Mouse (Mus musculus): ENCODE data around the gene Naa16. TPM values are rescaled to one million over a fixed set of nuclear protein-coding genes. Genes with fewer than 3 reads are reported as not detected.

The Naa16 gene
- total RNA-seq, 2 experiments from 2014 or later: 15.5 to 21.0 TPM

DNA sequence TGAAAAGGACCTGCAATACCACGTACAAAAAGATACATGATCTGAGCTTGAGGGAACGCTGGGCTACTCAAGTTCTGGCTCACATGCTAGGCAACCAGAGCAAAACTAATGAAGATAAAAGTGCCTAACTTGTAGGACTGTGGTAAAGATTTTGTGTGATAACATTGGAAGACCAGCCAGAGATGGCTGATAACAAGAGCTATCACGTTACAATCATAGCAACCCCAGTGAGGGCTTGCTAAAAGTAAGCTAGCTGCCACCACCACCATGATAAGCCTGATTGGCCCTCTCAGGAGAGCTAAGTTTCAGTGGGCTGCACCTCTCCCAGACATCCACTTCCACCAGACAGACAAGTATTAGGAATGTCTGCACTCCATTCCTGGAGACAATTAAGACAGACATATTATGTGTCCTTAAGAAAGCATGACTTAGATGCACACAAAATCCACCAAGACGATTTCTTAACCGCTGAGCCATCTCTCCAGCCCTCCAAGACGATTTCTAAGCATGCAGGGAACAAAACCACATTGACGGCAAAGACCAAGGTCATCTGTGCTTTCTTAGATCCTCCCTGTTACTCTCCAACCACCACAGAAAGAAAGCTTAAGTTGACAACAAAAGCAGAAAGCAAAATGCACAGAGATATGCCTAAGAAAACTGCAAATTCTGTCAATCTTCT lies 92.1 kb downstream of the Naa16 start:
- no peak for DNase-seq

GRCm38 (mm10) chr14:79296836-79297235 lies 93.7 kb downstream of the Naa16 start:
- DNase-seq: no peak

DNA sequence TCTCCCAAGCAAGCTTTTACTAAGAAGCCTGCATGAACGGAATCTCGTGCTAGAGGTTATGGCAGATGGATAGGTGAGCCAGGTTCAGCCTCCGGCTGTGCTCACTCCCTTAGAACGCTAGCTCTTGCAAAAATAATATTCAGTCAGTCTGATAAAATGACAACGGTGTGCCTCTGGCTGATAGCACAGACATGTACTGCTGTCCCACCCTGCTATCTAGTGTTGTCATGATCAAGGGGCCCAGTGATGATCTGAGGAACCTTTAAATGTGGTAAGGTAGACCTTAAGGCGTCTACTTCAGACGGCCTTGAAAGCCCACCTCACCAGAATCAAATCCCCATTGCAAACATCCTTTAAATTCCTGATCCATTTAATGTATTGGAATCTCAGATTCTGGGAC lies 94.4 kb downstream of the Naa16 start:
- no peak for DNase-seq

DNA sequence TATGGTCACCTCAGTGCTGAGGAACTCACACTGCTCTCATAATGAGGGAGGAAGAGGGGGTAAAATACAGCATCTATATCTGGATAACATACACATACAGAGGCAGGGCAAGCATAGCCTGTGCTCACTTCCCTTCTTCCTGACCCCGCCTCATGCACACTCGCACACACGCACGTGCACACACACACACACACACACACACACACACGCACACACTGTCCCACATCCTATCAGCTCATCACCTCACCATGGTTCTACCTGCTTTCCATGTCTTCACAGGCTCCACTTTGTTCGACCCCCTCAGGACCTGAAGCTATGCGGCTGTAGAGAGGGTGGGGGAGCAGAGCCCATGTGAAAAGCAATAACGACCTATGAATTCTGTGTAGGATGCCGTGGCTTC lies 95.0 kb downstream of the Naa16 start:
- DNase-seq: no peak

DNA sequence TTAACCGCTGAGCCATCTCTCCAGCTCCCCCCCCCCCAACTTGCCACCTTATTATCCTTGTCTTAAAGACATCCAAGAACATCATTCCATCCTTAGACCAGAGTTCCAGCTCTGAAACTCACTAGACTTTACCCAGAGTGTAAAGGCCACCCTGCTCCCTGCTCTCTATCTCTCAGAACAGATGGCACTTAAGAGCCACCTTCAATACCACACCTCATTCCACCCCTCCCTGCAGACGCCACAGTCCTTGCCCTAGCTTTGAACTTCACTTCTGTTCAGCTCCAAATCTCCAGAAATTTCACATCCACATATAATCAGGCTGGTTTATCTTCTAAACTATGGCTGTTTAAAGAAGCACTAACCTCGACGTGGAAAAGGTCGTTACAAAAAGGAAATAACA lies 95.6 kb downstream of the Naa16 start:
- DNase-seq: no peak

DNA sequence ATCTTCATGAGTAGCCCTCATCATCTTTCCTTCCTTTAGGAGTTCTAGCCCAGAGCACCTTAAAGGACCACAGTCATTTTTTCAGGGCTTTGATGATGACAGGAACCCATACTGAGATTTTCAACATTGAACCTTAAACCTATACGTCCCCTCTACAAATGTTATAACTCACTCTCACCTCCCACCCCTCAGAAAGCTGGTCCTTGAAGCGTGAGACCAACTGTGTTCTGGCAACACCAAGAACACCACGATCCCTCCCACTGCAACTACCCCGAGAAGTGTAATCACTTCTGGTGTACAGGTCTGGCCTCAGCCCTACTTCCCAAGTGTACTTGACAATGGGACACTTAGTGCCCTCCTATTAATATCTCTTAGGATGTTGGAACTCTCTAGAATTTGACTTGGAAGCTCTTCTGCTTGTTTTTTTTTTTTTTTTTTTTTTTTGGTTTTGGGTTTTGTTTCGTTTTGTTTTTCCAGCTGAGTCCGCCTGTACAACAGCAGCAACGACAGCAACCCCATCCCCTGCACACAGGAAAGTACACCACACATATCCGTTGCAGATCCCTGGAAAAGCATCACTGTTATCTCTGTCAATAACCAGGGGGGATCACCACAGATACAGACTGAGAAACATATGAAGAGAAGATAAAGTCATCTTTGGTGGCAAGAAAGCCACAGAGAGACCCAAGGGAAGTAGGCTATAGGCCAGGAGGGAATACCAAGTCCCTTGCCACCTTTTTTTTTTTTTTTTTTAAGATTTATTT lies 96.3 kb downstream of the Naa16 start:
- DNase-seq: no peak

DNA sequence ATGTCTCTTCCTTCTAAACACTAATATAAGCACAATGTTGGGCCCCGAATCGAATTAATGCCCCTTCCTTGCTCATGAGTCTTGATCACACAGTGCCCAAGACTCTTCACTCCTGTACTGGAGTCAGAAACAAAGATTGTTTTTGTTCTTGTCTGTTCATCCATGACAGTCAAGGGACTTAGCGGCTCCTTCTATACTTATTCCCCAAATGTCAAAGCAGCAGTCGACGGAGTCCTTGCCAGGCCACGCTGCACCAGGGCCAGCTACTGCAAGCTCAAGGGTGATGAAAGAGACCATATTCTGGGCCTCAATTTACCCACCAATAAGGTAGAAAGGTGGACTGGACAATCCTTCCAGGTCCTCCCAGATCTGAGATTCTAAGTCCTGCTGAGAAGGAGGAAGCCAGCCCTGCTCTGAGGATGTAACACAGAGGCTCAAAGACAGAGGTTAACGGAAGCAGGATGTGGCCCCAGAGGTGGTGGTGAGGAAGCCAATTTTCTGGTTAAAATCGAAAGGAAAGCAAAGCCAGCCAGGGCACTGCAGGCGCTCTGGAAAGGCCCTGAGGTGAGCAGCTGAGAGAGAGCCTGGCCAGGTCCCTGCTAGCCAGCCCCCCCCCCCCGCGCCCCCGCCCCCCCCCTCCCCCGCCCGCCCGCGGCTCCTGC lies 97.3 kb downstream of the Naa16 start:
- DNase-seq: no peak

GRCm38 (mm10) chr14:79291629-79292028 lies 98.9 kb downstream of the Naa16 start:
- DNase-seq: no peak

- no peak for DNase-seq
Measured at GRCm38 (mm10) chr14:79290683-79291425, 99.7 kb downstream of the Naa16 start.

- no peak for DNase-seq
Measured at GRCm38 (mm10) chr14:79289909-79290308, 100.7 kb downstream of the Naa16 start.

DNA sequence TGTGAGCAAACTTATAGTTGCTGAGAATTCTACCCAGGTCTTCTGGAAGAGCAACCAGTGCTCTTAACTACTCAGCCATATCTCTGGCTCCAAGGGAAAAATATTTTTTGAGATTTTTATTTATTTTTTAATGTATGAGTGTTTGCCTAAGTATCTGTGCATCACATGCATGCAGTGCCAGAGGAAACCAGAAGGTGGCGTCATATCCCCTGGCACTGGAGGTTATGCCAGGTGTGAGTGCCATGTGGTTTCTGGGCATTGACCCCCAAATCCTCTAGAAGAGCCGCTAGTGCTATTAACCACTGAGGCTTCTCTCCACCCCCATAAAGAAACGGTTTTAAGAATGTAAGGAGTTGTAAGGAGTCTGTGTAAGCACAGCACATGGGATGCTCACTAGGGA lies 102.3 kb downstream of the Naa16 start:
- DNase-seq: no peak

DNA sequence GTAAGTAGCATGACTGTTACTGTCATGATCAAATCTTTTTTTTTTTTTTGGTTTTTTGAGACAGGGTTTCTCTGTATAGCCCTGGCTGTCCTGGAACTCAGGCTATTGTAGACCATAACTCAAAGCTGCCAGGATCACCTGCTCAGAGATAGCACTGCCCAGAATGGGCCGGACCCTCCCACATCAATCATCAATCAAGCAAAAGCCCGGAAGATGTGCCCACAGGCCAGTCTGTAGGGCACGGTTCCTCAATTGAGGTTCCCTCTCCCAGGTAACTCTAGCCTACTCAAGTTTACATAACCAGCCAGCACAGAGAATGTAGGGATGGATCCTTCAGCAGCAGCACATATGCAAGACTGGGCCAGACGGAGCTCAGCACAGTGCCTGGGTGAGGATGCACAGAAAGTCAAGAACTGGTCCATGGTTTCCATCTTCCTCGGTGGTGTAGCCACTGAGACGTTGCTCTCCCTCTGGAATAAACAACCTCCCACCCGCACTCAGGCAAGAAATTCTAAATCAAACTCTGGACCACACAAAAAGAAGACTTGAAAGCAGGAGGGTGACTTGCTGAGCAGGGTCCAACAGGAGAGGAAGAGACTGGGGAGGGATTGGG lies 103.2 kb downstream of the Naa16 start:
- no peak for DNase-seq

GRCm38 (mm10) chr14:79285549-79285948 lies 105.0 kb downstream of the Naa16 start:
- no peak for DNase-seq

DNA sequence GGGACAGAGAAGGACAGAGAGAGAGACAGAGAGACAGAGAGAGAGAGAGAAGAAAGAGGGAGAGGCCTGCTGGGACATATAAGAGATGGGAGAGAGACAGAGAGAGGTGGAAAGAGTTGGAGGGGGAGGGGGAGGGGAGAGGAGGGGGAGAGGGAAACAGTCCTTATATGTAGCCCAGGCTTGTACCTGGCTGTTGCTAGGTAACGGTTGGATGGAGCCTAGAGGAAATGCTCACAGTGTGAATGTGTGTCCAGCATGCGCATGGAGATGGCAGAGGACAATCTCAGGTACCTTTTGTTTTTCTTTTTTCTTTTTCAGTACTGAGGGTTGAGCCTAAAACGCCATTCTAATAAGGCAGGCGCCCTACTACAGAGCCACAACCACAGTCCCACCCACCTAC lies 106.0 kb downstream of the Naa16 start:
- no peak for DNase-seq

DNA sequence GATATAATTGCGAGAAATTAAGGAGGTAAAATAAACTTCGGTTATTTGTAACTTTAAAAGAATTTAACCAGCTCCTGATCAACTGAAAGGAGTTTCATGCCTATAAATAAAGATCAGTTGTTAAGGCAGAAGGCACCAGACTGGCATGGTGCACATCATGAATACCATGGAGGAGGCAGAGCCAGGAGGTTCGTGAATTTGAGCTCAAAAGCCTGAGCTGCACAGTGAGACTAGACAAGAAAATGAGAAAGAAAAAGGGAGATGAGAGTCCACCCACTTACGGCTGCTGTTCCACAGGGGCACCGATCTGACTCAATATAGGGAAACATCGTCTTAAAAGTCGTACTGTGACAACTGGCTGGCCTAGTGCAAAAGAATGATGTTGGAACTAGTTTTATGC lies 106.6 kb downstream of the Naa16 start:
- no peak for DNase-seq

- no peak for DNase-seq
Measured at GRCm38 (mm10) chr14:79281894-79282553, 108.6 kb downstream of the Naa16 start.

DNA sequence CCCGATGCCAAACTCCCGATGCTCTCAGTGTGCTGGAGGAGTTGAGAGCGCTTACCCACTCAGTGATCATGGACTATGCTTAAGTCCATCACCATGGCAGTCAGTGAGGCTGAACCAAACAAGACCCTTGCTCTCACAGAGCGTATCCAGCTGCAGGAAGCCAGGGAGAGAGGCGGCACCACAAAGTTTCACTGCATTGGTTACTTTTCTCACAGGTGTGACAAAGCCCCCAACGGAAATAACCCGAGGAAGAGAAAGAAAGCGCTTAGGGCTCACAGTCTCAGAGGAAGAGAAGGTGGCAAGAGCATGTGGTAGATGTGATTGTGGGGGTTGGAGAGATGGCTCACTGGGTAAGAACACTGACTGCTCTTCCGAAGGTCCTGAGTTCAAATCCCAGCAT lies 110.1 kb downstream of the Naa16 start:
- DNase-seq: no peak

- no peak for DNase-seq
Measured at GRCm38 (mm10) chr14:79279494-79279893, 111.1 kb downstream of the Naa16 start.

DNA sequence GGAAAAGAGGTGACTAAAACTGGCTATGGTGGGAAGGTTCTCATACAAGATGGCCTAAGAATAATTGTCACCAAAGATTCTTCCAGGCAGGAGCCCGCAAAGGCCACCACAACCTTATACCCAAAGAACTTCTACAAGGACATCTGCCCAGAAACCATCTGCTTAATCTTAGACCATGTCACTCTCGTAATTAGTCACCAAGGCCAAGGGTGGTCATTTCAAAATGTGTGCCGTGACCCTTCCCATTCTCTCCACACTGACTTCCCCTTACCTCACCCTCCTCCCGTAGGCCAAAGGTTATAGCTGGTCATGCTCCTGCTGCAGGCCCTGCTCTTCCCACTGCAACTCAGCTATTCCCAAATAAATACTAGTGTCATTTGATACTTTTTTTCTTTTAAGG lies 111.7 kb downstream of the Naa16 start:
- no peak for DNase-seq

DNA sequence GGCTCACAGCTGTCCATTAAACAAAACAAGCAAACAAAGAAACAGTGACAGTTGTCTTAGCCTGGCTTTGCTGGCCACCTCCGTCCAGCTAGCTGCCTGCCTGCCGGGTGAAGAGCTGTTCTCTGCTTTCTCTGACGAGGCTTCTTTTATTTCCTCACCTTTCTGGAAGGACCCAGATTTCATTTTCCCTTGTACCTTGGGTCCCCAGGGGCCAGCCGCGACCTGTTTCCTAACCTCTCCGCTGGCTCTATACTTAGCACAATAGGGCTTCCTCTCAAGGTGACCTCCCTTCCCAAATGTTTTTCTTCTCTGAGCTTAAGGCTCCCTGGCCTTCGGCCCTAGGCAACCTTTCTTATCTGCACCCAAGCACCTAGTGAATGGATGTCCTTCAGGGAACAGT lies 112.7 kb downstream of the Naa16 start:
- no peak for DNase-seq

GRCm38 (mm10) chr14:79275870-79276395 lies 114.6 kb downstream of the Naa16 start:
- no peak for DNase-seq

- no peak for DNase-seq
Measured at GRCm38 (mm10) chr14:79275441-79275840, 115.1 kb downstream of the Naa16 start.
